Comparison of ENCODE assay signal across 23 mouse cellular contexts in the genomic region with DNA sequence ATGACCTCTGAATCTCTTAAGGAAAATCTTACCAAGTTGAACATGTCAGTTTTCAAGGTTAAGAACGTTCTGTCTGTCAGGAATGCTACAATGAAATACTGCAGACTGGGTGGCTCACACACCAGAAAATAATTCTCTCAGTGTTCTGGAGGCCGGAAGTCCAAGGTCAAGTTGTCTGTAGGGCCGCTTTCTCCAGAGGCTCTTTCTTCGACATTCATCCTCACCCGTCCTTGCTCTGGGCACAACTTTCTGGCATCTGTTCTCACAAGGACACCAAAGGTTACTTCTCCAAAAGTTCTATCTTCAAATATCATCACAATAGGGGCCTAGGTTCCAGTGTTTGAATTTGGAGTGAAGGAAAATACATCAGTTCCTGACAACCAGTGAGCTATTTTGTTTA.
DNase-seq lines count a peak whose midpoint lies in the region; ATAC-seq lines count a peak whose summit lies in the region.
"Had no signal": no experiment of that assay in that cellular context is flagged by ENCODE, and none has a peak within 500 bp of the region (broad histone marks: within the 10 kb centered on the region; RNA-seq: fewer than 3 reads in every experiment).

No protein-coding gene starts in this region.

- H3K27me3 ChIP-seq in heart, embryonic 11.5 days (ENCODE audit: control insufficient read depth, insufficient read depth, low read length) = no peaks in the 10 kb centered on the region
- H3K27me3 ChIP-seq: CH12.LX, Patski had no signal

- no peak for ATAC-seq in heart, embryonic 11.5 days (replicated peaks; ENCODE audit: insufficient number of reproducible peaks, low FRiP score, low TSS enrichment)
- ATAC-seq: activated CD4-positive, CD25-positive, alpha-beta regulatory T cell, adult 4 months; CD4-positive, CD25-positive, alpha-beta regulatory T cell, adult 4 months; Patski had no signal

- H3K4me3 ChIP-seq in heart, embryonic 11.5 days (ENCODE audit: low read depth, low read length) = no peak overlapping the region

- H3K9me3 ChIP-seq in heart, embryonic 11.5 days (replicated peaks; ENCODE audit: control insufficient read depth, low read length) = no peaks in the 10 kb centered on the region
- H3K9me3 ChIP-seq: G1E had no signal

- H3K36me3 ChIP-seq in heart, embryonic 11.5 days (ENCODE audit: control insufficient read depth, insufficient read depth, low read length) = no peaks in the 10 kb centered on the region
- H3K36me3 ChIP-seq: G1E had no signal

- no peaks in the 10 kb centered on the region for H3K4me1 ChIP-seq in heart, embryonic 11.5 days (ENCODE audit: control insufficient read depth, insufficient read depth, low read length)

- H3K27ac ChIP-seq in heart, embryonic 11.5 days (ENCODE audit: low read depth, low read length) = no peak overlapping the region

- no peak overlapping the region for H3K4me2 ChIP-seq in heart, embryonic 11.5 days

- DNase-seq in adrenal gland, adult (ENCODE audit: inconsistent age in 2 of 2, low spot score in 1 of 2) = peak; percentile 59 to 74
- DNase-seq in adrenal gland, postnatal 4 days (ENCODE audit: low spot score in 2 of 2) = no peak
- DNase-seq in adrenal gland, adult 2 months = peak; percentile 35
- no peak for DNase-seq in adrenal gland, postnatal 10 days
- DNase-seq in heart, adult 11 months = peak; percentile 49
- DNase-seq in testis, postnatal 14 days (ENCODE audit: low spot score) = peak; percentile 32
- DNase-seq in testis, postnatal 10 days (ENCODE audit: low spot score) = no peak
- DNase-seq: adrenal gland, adult 8-10 months; adrenal gland, postnatal 14 days; adrenal gland, postnatal 25 days; B cell, adult 2 months; cerebellum, adult 11 months; cerebellum, adult 11-12 months; cerebellum, adult 18-20 months; cerebellum, adult 2 months; cerebellum, adult 8-10 months; cerebellum, adult 9-10 months had no signal

- WGBS in heart, embryonic 11.5 days (ENCODE audit: insufficient replicate concordance) = 71% methylated on average over 5 of the region's 5 CpGs

- no peak overlapping the region for H3K9ac ChIP-seq in heart, embryonic 11.5 days (ENCODE audit: low read depth, low read length)

Comparison
In these comparisons a context has a peak if more than half of its experiments do, and no peak if none do; other contexts are left out.
1. DNase-seq: peak in adrenal gland, adult (2 of 2), adrenal gland, adult 2 months (single experiment), heart, adult 11 months (single experiment) and testis, postnatal 14 days (single experiment); none in adrenal gland, postnatal 4 days (0 of 2), adrenal gland, postnatal 10 days (single experiment) and testis, postnatal 10 days (single experiment).